8 mouse cellular contexts compared by ENCODE assay signal in the genomic region with DNA sequence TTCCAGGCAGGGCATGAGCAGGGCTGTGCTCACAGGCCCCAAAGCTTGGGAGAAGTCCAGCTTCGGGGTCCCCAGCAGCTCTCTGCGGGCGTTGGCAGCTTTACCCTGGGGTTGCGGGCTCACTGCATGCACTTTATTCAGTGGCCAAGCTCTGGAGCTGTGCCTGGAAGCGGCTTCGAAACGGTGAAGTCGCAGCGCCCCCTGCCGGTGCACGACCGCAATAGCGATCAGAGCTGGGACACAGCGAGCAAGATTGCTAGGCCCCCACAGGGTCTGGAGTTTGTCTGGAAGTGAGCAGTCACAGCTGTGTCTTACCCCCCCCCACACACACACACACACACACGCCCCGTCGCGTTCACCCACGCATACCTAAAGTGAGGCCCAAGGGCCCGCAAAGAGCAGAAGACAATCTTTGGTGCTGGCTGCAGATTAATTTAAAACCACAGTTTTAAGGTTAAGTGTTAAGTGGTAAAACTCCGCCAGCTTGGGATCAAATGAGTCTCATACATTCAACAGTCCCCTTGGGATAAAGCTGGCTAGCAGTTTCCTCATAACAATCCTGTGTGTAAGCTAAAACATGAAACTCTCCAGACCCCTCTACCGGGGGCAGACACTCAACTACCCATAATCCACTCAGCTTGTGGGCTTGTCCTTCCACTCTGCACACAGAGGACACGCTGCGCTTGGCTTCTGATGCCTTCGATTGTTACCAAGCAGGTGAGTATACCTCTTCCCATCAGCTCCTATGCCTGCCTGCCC. TPM values are rescaled to one million over a fixed set of nuclear protein-coding genes. Genes with fewer than 3 reads are reported as not detected.
DNase-seq lines count a peak whose midpoint lies in the region; ATAC-seq and TF ChIP-seq lines count a peak whose summit lies in the region.

No protein-coding gene starts in this region.

- H3K4me1 ChIP-seq in intestine, postnatal 0 days (replicated peaks; ENCODE audit: control insufficient read depth, insufficient read depth, low read length): no peaks in the 10 kb centered on the region
- H3K4me1 ChIP-seq in midbrain, embryonic 12.5 days: peaks cover 24% of the 10 kb centered on the region

- H3K36me3 ChIP-seq in intestine, postnatal 0 days (ENCODE audit: control insufficient read depth, insufficient read depth): no peaks in the 10 kb centered on the region
- no peaks in the 10 kb centered on the region for H3K36me3 ChIP-seq in midbrain, embryonic 12.5 days

- DNase-seq in adrenal gland, adult (ENCODE audit: inconsistent age in 2 of 2, low spot score in 1 of 2): peak; percentile 78 to 94
- peak; percentile 92 for DNase-seq in embryo, embryonic 10 days (ENCODE audit: low spot score)
- DNase-seq in gastrocnemius, postnatal 10 days: peak; percentile 90
- DNase-seq in left cerebral cortex, postnatal 25 days (ENCODE audit: low spot score in 2 of 2): peak; percentile 72 to 77
- DNase-seq in right cerebral cortex, postnatal 4 days: peak; percentile 88
- DNase-seq in urinary bladder, postnatal 4 days (ENCODE audit: low spot score in 2 of 2): peak; percentile 71 to 89

- H3K27ac ChIP-seq in intestine, postnatal 0 days (ENCODE audit: low read depth, low read length): no peak overlapping the region
- H3K27ac ChIP-seq in midbrain, embryonic 12.5 days (replicated peaks): no peak overlapping the region

- ATAC-seq in intestine, postnatal 0 days: peak; percentile 58
- ATAC-seq in midbrain, embryonic 12.5 days (ENCODE audit: low FRiP score, low read depth): peak; percentile 50; the same call in 1 of the 2 replicates

- peak; percentile 95 for TF ChIP-seq CTCF in intestine, postnatal 0 days (IDR thresholded peaks at IDR 0.05; ENCODE audit: low read depth)

- intact Hi-C loops in left cerebral cortex, postnatal 25 days (cut with DNase I): loop anchor here (1.0 to 5.0 kb wide), 4 partner anchors 90 to 315 kb away; no protein-coding TSS in a partner anchor

- no peak overlapping the region for H3K4me3 ChIP-seq in intestine, postnatal 0 days (ENCODE audit: low read depth, low read length)
- H3K4me3 ChIP-seq in midbrain, embryonic 12.5 days: no peak overlapping the region

- H3K9me3 ChIP-seq in intestine, postnatal 0 days (ENCODE audit: control insufficient read depth): no peaks in the 10 kb centered on the region
- no peaks in the 10 kb centered on the region for H3K9me3 ChIP-seq in midbrain, embryonic 12.5 days

- H3K9ac ChIP-seq in intestine, postnatal 0 days (ENCODE audit: low read depth, low read length): no peak overlapping the region
- H3K9ac ChIP-seq in midbrain, embryonic 12.5 days (replicated peaks): no peak overlapping the region

- H3K4me2 ChIP-seq in intestine, postnatal 0 days (replicated peaks; ENCODE audit: low read depth): no peak overlapping the region
- H3K4me2 ChIP-seq in midbrain, embryonic 12.5 days (replicated peaks): peak overlapping the region; percentile 23

- H3K27me3 ChIP-seq in intestine, postnatal 0 days (replicated peaks; ENCODE audit: control insufficient read depth, insufficient read depth, low read length): peaks cover 43% of the 10 kb centered on the region
- H3K27me3 ChIP-seq in midbrain, embryonic 12.5 days: peaks cover 67% of the 10 kb centered on the region

- 15% methylated on average over 25 of the region's 25 CpGs for WGBS in intestine, postnatal 0 days
- 17% methylated on average over 25 of the region's 25 CpGs for WGBS in midbrain, embryonic 12.5 days

RNA-seq across cellular contexts. Expression of a gene that starts 39.0 kb away (rescaled TPM):
- not detected for total RNA-seq in gastrocnemius, postnatal 10 days (2021)
- not detected in 2 replicates for polyA plus RNA-seq in intestine, postnatal 0 days (2015; fragmentation: Nextera tagmentation; extraction: Ambion mirVana)
- total RNA-seq in left cerebral cortex, postnatal 25 days (2021): under 1 TPM; 0.48 to 0.60 TPM
- 26.9 and 27.6 TPM in 2 replicates for polyA plus RNA-seq in midbrain, embryonic 12.5 days (2016; fragmentation: Nextera tagmentation; extraction: Ambion mirVana)

RNA-seq across cellular contexts. Expression of a gene that starts 42.2 kb away (rescaled TPM):
- total RNA-seq in gastrocnemius, postnatal 10 days (2021): not detected
- polyA plus RNA-seq in intestine, postnatal 0 days (2015; fragmentation: Nextera tagmentation; extraction: Ambion mirVana): 6.7 and 9.2 TPM in 2 replicates
- not detected for total RNA-seq in left cerebral cortex, postnatal 25 days (2021)
- not detected in 2 replicates for polyA plus RNA-seq in midbrain, embryonic 12.5 days (2016; fragmentation: Nextera tagmentation; extraction: Ambion mirVana)
